In genomic region chr6:13070485-13070884, GRCm38 (mm10) we compare ENCODE assay signal across 8 mouse cellular contexts. TPM values are rescaled to one million over a fixed set of nuclear protein-coding genes. Genes with fewer than 3 reads are reported as not detected.
A peak's percentile ranks its signal among the peaks of the same experiment; 100 is the strongest.
DNase-seq lines count a peak whose midpoint lies in the region; ATAC-seq and TF ChIP-seq lines count a peak whose summit lies in the region.

No protein-coding gene starts in this region.

- H3K4me3 ChIP-seq in spleen, adult 2 months (ENCODE audit: extremely low read depth, insufficient read depth, insufficient read length), result peak overlapping the region; percentile 86; the same call in 1 of the 2 replicates
- peak overlapping the region; percentile 89 for H3K4me3 ChIP-seq in forebrain, embryonic 15.5 days
- peak overlapping the region; percentile 96 for H3K4me3 ChIP-seq in hindbrain, postnatal 0 days (ENCODE audit: low read length)
- H3K4me3 ChIP-seq in liver, embryonic 14.5 days (ENCODE audit: insufficient read depth in 1 of 2, low read depth in 2 of 2, low read length in 2 of 2), result peak overlapping the region; percentile 88 to 90
- H3K4me3 ChIP-seq in small intestine, adult 2 months (ENCODE audit: low read depth, low read length), result peak overlapping the region; percentile 95; the same call in 1 of the 2 replicates

- TF ChIP-seq POLR2A in spleen, adult 2 months (IDR thresholded peaks at IDR 0.05; ENCODE audit: low read depth, low read length), result no peak
- TF ChIP-seq POLR2A in small intestine, adult 2 months (IDR thresholded peaks at IDR 0.05; ENCODE audit: low read depth, low read length), result no peak

- peak; percentile 27 for ATAC-seq in forebrain, embryonic 15.5 days (replicated peaks)
- ATAC-seq in hindbrain, postnatal 0 days, result peak; percentile 41
- ATAC-seq in liver, embryonic 14.5 days (ENCODE audit: insufficient read depth), result peak; percentile 10; the same call in 1 of the 2 replicates

- no peaks in the 10 kb centered on the region for H3K9me3 ChIP-seq in forebrain, embryonic 15.5 days
- no peaks in the 10 kb centered on the region for H3K9me3 ChIP-seq in hindbrain, postnatal 0 days (ENCODE audit: low read length)
- no peaks in the 10 kb centered on the region for H3K9me3 ChIP-seq in liver, embryonic 14.5 days (ENCODE audit: control insufficient read depth, low read length)

- H3K27me3 ChIP-seq in spleen, adult 2 months (ENCODE audit: control insufficient read depth, insufficient read depth, low read length), result no peaks in the 10 kb centered on the region
- H3K27me3 ChIP-seq in forebrain, embryonic 15.5 days, result no peaks in the 10 kb centered on the region
- H3K27me3 ChIP-seq in hindbrain, postnatal 0 days (ENCODE audit: insufficient read depth, low read length), result no peaks in the 10 kb centered on the region
- no peaks in the 10 kb centered on the region for H3K27me3 ChIP-seq in liver, embryonic 14.5 days (ENCODE audit: control insufficient read depth, insufficient read depth, low read length)
- H3K27me3 ChIP-seq in small intestine, adult 2 months (ENCODE audit: control insufficient read depth, insufficient read depth, low read length), result no peaks in the 10 kb centered on the region

- H3K9ac ChIP-seq in forebrain, embryonic 15.5 days (replicated peaks), result peak overlapping the region; percentile 94
- peak overlapping the region; percentile 93 for H3K9ac ChIP-seq in hindbrain, postnatal 0 days (replicated peaks; ENCODE audit: low read length)
- peak overlapping the region; percentile 88 for H3K9ac ChIP-seq in liver, embryonic 14.5 days (replicated peaks)

- DNase-seq in spleen, adult 2 months (ENCODE audit: low read depth in 1 of 2, low spot score in 2 of 2), result no peak
- no peak for DNase-seq in spleen, postnatal 14 days (ENCODE audit: low spot score in 2 of 2)
- peak; percentile 22 for DNase-seq in c-Kit-positive CD71-positive TER-119-positive erythroid progenitor cells, embryonic 14.5 days (ENCODE audit: low spot score)
- peak; percentile 5 for DNase-seq in hindbrain, postnatal 0 days (ENCODE audit: low spot score)
- DNase-seq in liver, embryonic 14.5 days (ENCODE audit: low read depth in 3 of 3, low spot score in 3 of 3), result peak in 2 of 3 experiments; percentile 4 to 14
- DNase-seq in right cerebral cortex, postnatal 36 days (ENCODE audit: low spot score in 2 of 2), result no peak

- TF ChIP-seq CTCF in spleen, adult 2 months (IDR thresholded peaks at IDR 0.05; ENCODE audit: extremely low read depth, insufficient read depth, insufficient read length, insufficient replicate concordance), result no peak
- TF ChIP-seq CTCF in hindbrain, postnatal 0 days (IDR thresholded peaks at IDR 0.05; ENCODE audit: low read depth), result no peak
- no peak for TF ChIP-seq CTCF in liver, embryonic 14.5 days (IDR thresholded peaks at IDR 0.05; ENCODE audit: low read depth)
- TF ChIP-seq CTCF in small intestine, adult 2 months (IDR thresholded peaks at IDR 0.05; ENCODE audit: extremely low read depth, insufficient read length, insufficient replicate concordance, low read depth, low read length), result no peak

- 35% methylated on average over 4 of the region's 4 CpGs for WGBS in spleen, adult 2 months
- 48% methylated on average over 4 of the region's 4 CpGs for WGBS in forebrain, embryonic 15.5 days
- 36% methylated on average over 4 of the region's 4 CpGs for WGBS in hindbrain, postnatal 0 days
- 52% methylated on average over 4 of the region's 4 CpGs for WGBS in liver, embryonic 14.5 days (ENCODE audit: insufficient replicate concordance)
- 17% methylated on average over 4 of the region's 4 CpGs for WGBS in small intestine, adult 2 months

- peak overlapping the region; percentile 66 for H3K4me2 ChIP-seq in forebrain, embryonic 15.5 days (replicated peaks)
- H3K4me2 ChIP-seq in hindbrain, postnatal 0 days (ENCODE audit: low read depth, low read length), result peak overlapping the region; percentile 82
- H3K4me2 ChIP-seq in liver, embryonic 14.5 days (ENCODE audit: low read depth), result peak overlapping the region; percentile 83

- peaks cover 6% of the 10 kb centered on the region for H3K36me3 ChIP-seq in spleen, adult 2 months (ENCODE audit: control insufficient read depth, insufficient read depth, low read length)
- H3K36me3 ChIP-seq in forebrain, embryonic 15.5 days, result peaks cover 20% of the 10 kb centered on the region
- peaks cover 8% of the 10 kb centered on the region; the same call in 1 of the 2 replicates for H3K36me3 ChIP-seq in hindbrain, postnatal 0 days (ENCODE audit: insufficient read depth, low read length)
- H3K36me3 ChIP-seq in liver, embryonic 14.5 days (replicated peaks; ENCODE audit: control insufficient read depth, insufficient read depth, low read depth), result no peaks in the 10 kb centered on the region; the same call in 1 of the 2 replicates
- peaks cover 9% of the 10 kb centered on the region for H3K36me3 ChIP-seq in small intestine, adult 2 months (ENCODE audit: control insufficient read depth, insufficient read depth, low read length)

- no peak for TF ChIP-seq EP300 in liver, embryonic 14.5 days (IDR thresholded peaks at IDR 0.05; ENCODE audit: low read depth)

- peak overlapping the region; percentile 90; the same call in 1 of the 2 replicates for H3K27ac ChIP-seq in spleen, adult 2 months (ENCODE audit: insufficient read depth, low read length)
- no peak overlapping the region for H3K27ac ChIP-seq in forebrain, embryonic 15.5 days (replicated peaks)
- H3K27ac ChIP-seq in hindbrain, postnatal 0 days, result peak overlapping the region; percentile 89; the same call in 1 of the 2 replicates
- no peak overlapping the region; the same call in 1 of the 2 replicates for H3K27ac ChIP-seq in liver, embryonic 14.5 days
- 0 out of 2 replicates have a peak overlapping the region, but pooled peaks have one; percentile 68 for H3K27ac ChIP-seq in small intestine, adult 2 months (ENCODE audit: insufficient read depth, low read depth, low read length)

- H3K4me1 ChIP-seq in spleen, adult 2 months (ENCODE audit: control insufficient read depth, insufficient read depth, insufficient read length), result no peaks in the 10 kb centered on the region; the same call in 1 of the 2 replicates
- peaks cover 13% of the 10 kb centered on the region for H3K4me1 ChIP-seq in forebrain, embryonic 15.5 days
- H3K4me1 ChIP-seq in hindbrain, postnatal 0 days (ENCODE audit: insufficient read depth, low read length), result no peaks in the 10 kb centered on the region; the same call in 1 of the 2 replicates
- H3K4me1 ChIP-seq in liver, embryonic 14.5 days (replicated peaks; ENCODE audit: control insufficient read depth in 2 of 2, insufficient read depth in 2 of 2, low read length in 1 of 2), result peaks cover 6% of the 10 kb centered on the region in 2 experiments
- H3K4me1 ChIP-seq in small intestine, adult 2 months (ENCODE audit: control insufficient read depth, insufficient read depth, insufficient read length, low read length), result peaks cover 4% of the 10 kb centered on the region; the same call in 1 of the 2 replicates

RNA-seq across cellular contexts. Expression of gene Tmem106b, which starts 0.9 kb away (rescaled TPM):
- 7.4 and 14.5 TPM in 2 replicates for polyA plus RNA-seq in spleen, adult 2 months (2012; rRNA removed)
- 28.0 and 30.0 TPM in 2 replicates for polyA plus RNA-seq in forebrain, embryonic 15.5 days (2015; fragmentation: Nextera tagmentation; extraction: Ambion mirVana)
- 74.5 and 92.9 TPM in 2 replicates for total RNA-seq in hindbrain, postnatal 0 days (2014; rRNA removed)
- 38.0 and 38.5 TPM in 2 replicates for polyA plus RNA-seq in hindbrain, postnatal 0 days (2015; fragmentation: Nextera tagmentation; extraction: Ambion mirVana)
- 3.1 and 4.0 TPM in 2 replicates for polyA plus RNA-seq in liver, embryonic 14.5 days (2012; rRNA removed)
- polyA plus RNA-seq in liver, embryonic 14.5 days (2014; fragmentation: Nextera tagmentation; extraction: Ambion mirVana), result 9.9 and 10.6 TPM in 2 replicates
- 5.4 and 7.9 TPM in 2 replicates for polyA plus RNA-seq in small intestine, adult 2 months (2012; rRNA removed)

Comparison
In these comparisons a context has a peak if more than half of its experiments do, and no peak if none do; other contexts are left out.
1. DNase-seq: peak in c-Kit-positive CD71-positive TER-119-positive erythroid progenitor cells, embryonic 14.5 days (single experiment), hindbrain, postnatal 0 days (single experiment) and liver, embryonic 14.5 days (2 of 3); none in spleen, adult 2 months (0 of 2), spleen, postnatal 14 days (0 of 2) and right cerebral cortex, postnatal 36 days (0 of 2).
2. H3K27ac ChIP-seq: peak in spleen, adult 2 months (single experiment), hindbrain, postnatal 0 days (single experiment) and small intestine, adult 2 months (single experiment); none in forebrain, embryonic 15.5 days (single experiment) and liver, embryonic 14.5 days (single experiment).
3. Peak in every context shown above with its lines, with median percentiles within 50 percentile points of each other: H3K4me3 ChIP-seq, ATAC-seq, H3K4me2 ChIP-seq and H3K9ac ChIP-seq.